Mouse (Mus musculus): ENCODE results near the gene Gm26620.

Gene Gm26620

GRCm38 (mm10) chr1:170884978-170885561 lies at the start of gene Gm26620, which contains the start of gene Dusp12:
Gene Gm26620, plus strand, starts transcription at chr1:170885065.
Gene Dusp12, minus strand, starts transcription at chr1:170885540.
- peak; percentile 85 for DNase-seq (ENCODE audit: low spot score)

DNA sequence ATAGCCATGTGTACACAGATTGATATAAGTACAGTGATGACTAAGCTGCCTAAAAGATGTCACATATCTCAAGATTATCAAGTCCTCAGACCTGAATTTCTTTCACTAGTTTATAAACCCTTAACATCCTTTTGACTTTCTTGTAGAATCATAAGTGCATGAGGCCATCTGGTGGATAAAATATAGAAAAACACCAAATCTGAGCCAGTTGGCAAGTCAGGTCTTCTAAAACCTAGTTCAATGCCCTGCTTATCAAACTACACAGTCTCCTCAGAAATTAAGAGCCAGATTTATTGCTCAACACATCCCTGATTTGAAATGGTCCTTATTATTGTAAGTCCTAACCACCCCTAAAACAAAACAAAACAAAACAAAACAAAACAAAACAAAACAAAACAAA lies 45.2 kb upstream of the Gm26620 start:
- no peak for DNase-seq (ENCODE audit: low spot score)

DNA sequence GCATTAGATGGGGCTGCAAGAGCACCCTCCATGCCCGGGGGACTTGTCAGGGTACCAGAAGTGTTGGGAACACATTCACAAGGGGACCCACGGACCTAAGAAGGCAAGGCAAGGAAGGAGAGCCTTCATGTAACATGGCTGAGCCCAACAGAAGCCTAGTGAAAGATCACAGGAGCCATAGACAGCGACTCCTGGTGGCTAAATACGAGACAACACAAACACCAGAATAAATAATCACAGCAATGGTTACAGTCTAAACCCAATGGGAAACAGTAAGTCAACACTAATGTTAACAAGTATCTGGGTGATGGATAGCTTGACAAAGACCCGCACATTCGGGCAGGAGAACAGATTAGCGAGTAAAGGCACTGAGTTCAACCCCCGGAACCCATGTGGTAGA lies 40.5 kb upstream of the Gm26620 start:
- DNase-seq (ENCODE audit: low spot score) = no peak

DNA sequence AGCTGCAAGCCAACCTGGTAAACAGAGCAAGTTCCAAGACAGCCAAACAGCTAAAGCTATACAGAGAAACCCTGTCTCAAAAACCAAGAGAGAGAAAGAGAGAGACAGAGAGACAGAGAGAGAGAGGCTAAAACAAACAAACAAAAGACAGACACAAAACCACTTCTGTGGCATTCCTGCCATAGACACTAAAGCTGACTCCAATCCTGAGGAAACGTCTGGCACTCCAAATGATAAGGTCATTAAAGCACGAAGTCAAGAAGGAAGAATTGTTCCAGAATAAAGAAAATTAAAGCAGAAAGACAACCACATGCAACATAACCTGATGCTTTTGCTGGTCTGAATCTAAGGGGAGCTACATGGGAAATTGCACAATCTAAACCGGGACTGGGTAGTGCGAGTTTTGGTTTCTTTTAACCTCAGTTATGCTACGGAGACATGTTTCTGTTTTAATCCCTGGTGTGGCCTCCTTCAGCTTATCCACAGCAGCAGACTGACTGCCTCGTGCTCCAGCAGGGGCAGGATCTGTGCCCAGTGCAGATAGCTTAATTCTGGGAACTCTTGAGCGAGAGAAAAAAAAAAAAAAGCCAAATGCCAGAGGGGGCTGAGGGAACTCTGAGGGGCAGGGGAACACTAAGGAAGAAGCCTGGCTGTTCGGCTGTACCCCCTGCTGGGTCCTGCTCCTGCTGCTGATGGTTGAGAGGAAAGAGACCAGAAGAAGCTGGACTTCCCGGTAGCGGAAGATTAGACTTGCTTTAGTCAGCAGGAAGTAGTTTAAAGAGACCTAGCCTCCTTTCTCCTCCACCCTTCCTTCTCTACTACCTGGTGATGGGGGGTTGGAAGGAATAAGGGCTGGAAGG lies 39.2 kb upstream of the Gm26620 start:
- no peak for DNase-seq (ENCODE audit: low spot score)

- no peak for DNase-seq (ENCODE audit: low spot score)
Observed at GRCm38 (mm10) chr1:170850007-170850406, 34.9 kb upstream of the Gm26620 start.

DNA sequence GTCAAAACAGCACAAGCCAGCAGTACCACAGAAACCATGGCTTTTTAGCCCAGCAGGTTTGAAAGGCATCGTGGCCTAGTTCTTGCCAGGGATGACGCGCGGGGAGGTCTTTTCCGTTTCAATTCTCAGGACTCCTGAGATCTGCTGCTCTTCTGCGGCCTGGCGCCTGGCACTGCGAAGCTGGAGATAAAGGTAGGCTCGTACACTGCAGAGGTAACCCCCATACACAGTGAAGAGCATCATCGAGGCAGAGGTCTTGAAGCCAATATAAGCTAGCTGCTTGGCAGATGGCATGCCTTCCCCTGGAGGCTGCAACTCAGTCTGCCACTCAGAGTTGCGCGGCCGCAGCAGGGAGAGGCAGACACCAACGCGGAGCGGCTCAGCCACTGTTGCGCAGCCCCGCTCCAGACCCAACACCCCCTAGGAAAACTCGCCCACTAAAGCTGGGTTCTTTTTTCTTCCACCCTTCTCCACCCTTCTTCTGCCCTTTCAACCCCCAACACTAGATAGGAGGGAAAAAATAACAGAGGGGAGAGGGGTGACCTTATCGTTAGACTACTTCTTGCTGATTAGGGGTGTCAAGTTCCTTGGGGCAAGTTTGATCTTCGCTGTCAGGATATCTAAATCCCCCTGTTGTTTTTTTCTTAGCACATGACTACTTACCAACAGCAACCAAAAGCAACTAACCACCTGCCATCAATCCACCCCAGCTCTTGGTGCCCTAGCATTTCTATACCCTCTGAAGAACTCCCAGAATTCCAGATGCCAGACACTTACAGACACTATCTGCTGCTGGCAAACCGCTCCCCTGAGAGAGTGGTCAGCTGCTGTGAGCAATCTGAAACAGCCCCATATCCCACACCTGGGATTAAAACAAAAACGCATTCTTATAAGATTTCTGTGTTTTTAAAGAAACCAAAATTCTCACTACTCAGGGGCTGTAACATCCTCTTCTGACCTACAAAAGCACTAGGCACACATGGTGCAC lies 33.9 kb upstream of the Gm26620 start:
- DNase-seq (ENCODE audit: low spot score) = no peak

DNA sequence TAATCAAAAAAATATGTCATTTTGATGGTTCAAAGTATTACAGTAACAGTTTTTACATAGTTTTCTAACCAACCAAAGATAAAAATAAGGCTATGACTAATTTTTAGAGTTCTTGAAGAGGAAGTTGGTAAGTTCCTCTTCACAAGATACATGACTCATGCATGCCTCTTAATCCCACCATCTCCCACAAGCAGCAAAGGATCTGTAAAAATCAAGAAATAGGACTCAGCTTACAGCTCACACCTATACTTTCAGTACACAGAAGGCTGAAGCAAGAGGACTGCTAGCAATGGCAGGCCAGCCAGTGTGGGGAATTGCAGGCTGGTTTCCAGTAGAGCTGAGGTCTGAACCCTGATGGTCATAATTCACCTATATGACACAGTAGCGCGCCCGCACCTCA lies 31.3 kb upstream of the Gm26620 start:
- no peak for DNase-seq (ENCODE audit: low spot score)

DNA sequence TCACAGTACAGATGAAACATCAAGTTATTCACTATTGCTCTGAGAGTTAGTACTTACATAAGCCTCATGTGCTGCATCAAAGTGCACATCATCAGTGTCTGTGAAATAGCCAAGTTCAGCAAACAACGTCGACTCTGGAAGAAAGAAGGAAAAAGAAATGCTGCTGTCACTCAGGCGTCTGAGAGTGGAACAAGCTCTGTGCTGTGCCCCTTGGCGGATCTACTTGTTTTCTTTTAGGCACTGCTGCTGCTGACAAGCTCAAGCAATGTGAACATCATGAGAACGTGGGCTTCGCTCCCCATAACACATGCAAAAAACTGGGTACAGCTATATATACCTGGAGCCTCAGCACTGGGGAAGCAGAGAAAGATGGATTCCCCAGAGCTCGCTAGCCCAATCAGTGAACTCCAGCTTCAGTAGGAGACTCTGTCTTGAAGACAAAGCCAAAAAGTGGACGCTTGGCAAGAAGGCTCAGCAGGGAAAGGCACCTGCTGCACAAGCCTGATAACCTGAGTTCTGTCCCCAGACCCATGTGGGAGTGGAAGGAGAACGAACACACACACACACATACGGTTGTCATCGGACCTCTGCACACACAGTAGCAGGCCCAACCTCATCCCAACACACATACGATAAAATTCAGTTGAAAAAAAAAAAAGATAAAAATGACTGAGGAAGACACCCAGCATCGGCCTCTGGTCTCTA lies 29.7 kb upstream of the Gm26620 start:
- DNase-seq (ENCODE audit: low spot score) = no peak

- DNase-seq (ENCODE audit: low spot score) = no peak
Observed at GRCm38 (mm10) chr1:170857369-170857768, 27.5 kb upstream of the Gm26620 start.

DNA sequence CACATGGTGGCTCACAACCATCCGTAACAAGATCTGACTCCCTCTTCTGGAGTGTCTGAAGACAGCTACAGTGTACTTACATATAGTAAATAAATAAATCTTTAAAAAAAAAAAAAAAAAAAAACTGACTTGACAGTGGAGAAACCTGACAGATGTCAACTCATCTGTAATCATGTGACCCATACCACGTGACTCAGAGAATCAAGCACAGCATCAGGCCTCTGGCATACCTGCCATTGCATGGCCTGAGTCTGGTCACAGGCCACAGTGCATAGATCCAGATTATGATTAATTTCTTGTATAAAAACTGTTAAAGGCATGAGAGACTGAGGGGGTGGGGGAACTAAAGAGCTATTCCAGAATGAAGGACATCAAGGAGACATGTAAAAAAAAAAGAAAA lies 26.0 kb upstream of the Gm26620 start:
- no peak for DNase-seq (ENCODE audit: low spot score)

GRCm38 (mm10) chr1:170861671-170862434 lies 23.0 kb upstream of the Gm26620 start:
- DNase-seq (ENCODE audit: low spot score) = no peak

DNA sequence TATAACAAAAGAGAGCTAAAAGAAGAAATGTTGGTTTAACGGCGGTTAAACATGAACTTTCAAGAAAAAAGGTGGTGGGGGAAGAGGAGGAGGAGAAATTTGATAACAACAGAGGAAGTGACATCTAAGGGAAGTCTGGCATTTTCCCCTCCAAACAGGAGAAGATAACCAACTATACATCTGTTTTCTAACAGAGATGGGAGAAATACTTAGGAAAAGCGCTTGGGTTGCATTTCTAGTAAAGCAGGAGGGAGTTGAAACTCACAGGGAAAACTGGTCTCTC lies 22.5 kb upstream of the Gm26620 start:
- DNase-seq (ENCODE audit: low spot score) = no peak

- DNase-seq (ENCODE audit: low spot score) = no peak
Observed at GRCm38 (mm10) chr1:170863033-170863432, 21.8 kb upstream of the Gm26620 start.

DNA sequence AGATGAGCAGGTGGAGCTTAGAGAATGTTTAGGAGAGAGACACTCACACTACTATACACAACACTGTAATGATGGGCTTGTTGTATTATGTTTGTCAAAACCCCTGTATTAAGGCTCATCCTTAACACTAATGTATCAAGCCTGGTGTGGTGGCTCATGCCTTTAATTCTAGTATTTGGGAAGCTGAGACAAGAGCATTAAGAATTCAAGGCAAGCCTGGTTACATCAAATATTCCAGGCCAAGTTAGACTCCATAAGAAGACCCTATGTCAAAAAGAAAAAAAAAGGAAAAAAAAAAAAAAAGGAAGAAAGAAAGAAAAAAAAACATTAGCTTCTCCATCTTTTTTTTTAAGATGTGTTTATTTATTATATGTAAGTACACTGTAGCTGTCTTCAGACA lies 20.6 kb upstream of the Gm26620 start:
- no peak for DNase-seq (ENCODE audit: low spot score)

DNA sequence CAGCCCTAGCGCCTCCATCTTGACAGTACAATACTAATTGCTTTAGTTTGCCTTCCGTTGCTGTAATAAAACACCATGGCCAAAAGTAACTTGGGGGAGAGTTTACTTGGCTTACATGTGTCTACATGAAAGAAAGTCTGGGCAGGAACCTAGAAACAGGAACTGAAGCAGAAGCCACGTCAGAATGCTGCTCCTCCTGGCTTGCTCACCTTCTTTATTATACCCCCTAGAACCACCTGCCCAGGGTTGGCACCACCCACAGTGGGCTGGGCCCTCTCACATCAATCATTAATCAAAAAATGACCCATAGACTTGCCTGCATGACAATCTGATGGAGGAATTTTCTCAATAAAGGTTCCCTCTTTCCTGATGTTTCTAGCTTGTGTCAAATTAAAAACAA lies 20.1 kb upstream of the Gm26620 start:
- no peak for DNase-seq (ENCODE audit: low spot score)

DNA sequence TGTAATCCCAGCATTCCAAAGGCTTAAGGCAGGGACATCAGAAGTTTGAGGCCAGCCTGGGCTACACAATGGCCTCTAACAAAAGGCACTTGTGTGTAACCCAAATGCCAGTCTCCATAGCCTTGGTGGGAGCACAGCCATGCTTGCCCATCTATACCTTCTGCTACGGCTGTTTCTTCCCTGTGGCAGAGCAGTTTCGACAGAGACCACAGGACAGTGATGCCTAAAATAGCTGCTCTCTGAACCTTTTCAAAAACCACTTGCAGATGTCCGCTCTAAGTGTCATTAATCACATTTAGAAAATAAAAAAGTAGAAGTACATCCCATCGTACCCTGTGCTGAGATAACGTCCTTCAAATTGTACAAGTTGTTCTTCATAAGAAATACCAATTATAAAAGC lies 19.5 kb upstream of the Gm26620 start:
- DNase-seq (ENCODE audit: low spot score) = no peak

DNA sequence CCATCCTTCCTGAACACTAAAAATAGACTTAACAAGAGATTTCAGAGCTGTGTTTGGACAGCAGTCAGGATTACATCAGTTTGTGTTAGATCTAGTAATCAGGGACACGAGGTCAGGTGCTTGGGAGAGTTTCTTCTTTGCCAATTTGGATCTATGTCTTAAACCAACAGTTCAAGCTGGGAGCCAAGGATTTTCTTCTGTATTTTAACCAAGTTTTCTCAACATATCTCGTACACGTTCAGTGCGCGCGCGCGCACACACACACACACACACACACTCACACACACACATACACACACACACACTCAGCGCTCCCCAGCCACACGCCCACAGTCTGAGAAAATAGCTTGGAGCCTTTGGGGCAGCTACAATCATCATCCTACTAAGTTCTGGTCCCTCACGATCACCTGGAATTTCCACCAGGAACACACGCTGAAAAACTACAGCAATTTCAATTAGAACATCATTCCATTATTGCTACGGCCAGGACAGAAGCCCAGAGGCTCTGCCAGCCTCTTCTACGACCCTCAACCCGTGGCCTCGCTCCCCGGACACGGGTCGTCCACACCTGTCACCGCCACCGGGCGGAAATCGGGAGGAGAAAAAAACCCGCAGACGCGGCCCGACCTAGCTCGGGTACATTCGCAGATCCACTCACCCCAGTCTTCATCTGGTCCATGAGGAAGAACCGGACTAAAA lies 17.7 kb upstream of the Gm26620 start:
- DNase-seq (ENCODE audit: low spot score) = no peak

DNA sequence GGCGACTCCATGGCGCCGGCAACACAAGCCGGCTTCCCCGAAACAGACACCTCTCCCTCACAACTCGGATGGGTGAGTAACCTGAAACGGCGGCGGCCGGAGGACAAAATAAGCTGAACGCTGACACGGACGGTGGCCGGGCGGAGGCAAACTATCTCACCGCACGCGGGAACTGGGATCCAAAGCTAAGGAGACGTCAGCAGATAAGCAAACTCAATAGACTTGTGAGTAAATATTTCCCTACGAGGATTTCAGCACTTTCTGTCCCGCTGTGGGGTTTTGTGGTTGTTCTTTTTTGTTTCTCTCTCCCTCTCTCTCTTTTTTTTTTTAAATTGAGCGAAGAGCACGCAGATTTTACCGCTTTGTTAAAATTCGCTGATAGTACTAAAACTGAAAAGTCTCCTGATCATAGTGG lies 17.2 kb upstream of the Gm26620 start, which contains the start of gene Atf6:
Gene Atf6, minus strand, starts transcription at position 81 of the 415 bp plus-strand sequence.
- peak; percentile 96 for DNase-seq (ENCODE audit: low spot score)

- DNase-seq (ENCODE audit: low spot score) = peak; percentile 46
Observed at GRCm38 (mm10) chr1:170868107-170868904, 16.6 kb upstream of the Gm26620 start.

DNA sequence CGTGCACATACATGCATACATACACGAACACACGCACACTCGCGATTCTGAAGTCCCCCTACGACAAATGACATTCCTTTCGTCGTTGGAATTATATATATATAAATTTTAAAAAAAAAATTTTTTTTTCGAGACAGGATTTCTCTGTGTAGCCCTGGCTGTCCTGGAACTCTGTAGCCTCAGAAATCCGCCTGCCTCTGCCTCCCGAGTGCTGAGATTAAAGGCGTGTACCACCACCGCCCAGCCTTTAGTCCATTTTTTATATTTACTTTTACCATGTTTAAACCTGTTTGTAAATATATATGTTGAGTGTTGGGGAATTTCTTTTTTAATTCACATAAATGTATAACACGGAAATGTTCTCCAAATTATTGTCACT lies 16.0 kb upstream of the Gm26620 start:
- DNase-seq (ENCODE audit: low spot score) = no peak

Data from ovary, postnatal 36 days (tissue).